Mouse (Mus musculus) forebrain, embryonic 14.5 days (tissue): ENCODE results near the gene Tk1. TPM values are rescaled to one million over a fixed set of nuclear protein-coding genes. Genes with fewer than 3 reads are reported as not detected.

Experiments
- ATAC-seq: fragments of 200-750 bp; cut with Nextera tagmentation; 2 replicates; pipeline ENCODE4 v1.8.0; 2017; ENCODE audit warnings: mild to moderate bottlenecking, moderate library complexity
- DNase-seq: peaks from one replicate; pipeline ENCODE4 v3.0.0-alpha.2; 2015; ENCODE audit warnings: low spot score
- H3K27ac ChIP-seq: fragments of 300-500 bp; sonication (generic); 2 replicates; pipeline ENCODE4 v1.5.1; 2014; ENCODE audit warnings: low read depth, mild to moderate bottlenecking, control low read depth, low read length, moderate library complexity
- H3K27me3 ChIP-seq: fragments of 300-500 bp; sonication (generic); replicated peaks from 2 replicates; pipeline ENCODE4 v1.6.1; 2014; ENCODE audit warnings: low read length, control low read depth, mixed read lengths; ENCODE audit not compliant: control insufficient read depth, insufficient read depth
- H3K36me3 ChIP-seq: fragments of 300-500 bp; sonication (generic); 2 replicates; pipeline ENCODE4 v1.6.1; 2014; ENCODE audit warnings: low read length, control low read depth; ENCODE audit not compliant: control insufficient read depth, insufficient read depth
- H3K4me1 ChIP-seq: fragments of 300-500 bp; sonication (generic); 2 replicates; pipeline ENCODE4 v1.6.1; 2014; ENCODE audit warnings: antibody characterized with exemption, low read length, control low read depth; ENCODE audit not compliant: control insufficient read depth, insufficient read depth
- H3K4me2 ChIP-seq: fragments of 300-500 bp; sonication (generic); 2 replicates; pipeline ENCODE4 v1.6.1; 2014; ENCODE audit warnings: mild to moderate bottlenecking, control low read depth, low read length
- H3K4me3 ChIP-seq: fragments of 300-500 bp; sonication (generic); 2 replicates; pipeline ENCODE4 v1.5.1; 2014; ENCODE audit warnings: low read depth, low read length, control low read depth
- H3K9ac ChIP-seq: fragments of 300-500 bp; sonication (generic); 2 replicates; pipeline ENCODE4 v1.6.1; 2014; ENCODE audit warnings: mild to moderate bottlenecking, low read length, control low read depth, moderate library complexity
- H3K9me3 ChIP-seq: fragments of 300-500 bp; sonication (generic); replicated peaks from 2 replicates; pipeline ENCODE4 v1.6.1; 2016; ENCODE audit warnings: low read length, control low read depth, mixed read lengths; ENCODE audit not compliant: control insufficient read depth
- WGBS: fragments of 180-500 bp; shearing (Covaris S2); extraction: QIAGEN DNeasy Blood & Tissue Kit; methylation state at CpG from one replicate; pipeline ENCODE4 v1.1.7; 2014; 5-methylcytosine and 5-hydroxymethylcytosine counted together
- polyA plus RNA-seq: library from polyadenylated mRNA; unstranded; fragments of >200 nt; fragmentation: Nextera tagmentation; extraction: Ambion mirVana; gene quantifications from 2 replicates; pipeline ENCODE4 v1.2.1, GENCODE M21; 2014

The Tk1 gene
- polyA plus RNA-seq, 1 experiment from 2014 or later: 67.8 TPM

DNA sequence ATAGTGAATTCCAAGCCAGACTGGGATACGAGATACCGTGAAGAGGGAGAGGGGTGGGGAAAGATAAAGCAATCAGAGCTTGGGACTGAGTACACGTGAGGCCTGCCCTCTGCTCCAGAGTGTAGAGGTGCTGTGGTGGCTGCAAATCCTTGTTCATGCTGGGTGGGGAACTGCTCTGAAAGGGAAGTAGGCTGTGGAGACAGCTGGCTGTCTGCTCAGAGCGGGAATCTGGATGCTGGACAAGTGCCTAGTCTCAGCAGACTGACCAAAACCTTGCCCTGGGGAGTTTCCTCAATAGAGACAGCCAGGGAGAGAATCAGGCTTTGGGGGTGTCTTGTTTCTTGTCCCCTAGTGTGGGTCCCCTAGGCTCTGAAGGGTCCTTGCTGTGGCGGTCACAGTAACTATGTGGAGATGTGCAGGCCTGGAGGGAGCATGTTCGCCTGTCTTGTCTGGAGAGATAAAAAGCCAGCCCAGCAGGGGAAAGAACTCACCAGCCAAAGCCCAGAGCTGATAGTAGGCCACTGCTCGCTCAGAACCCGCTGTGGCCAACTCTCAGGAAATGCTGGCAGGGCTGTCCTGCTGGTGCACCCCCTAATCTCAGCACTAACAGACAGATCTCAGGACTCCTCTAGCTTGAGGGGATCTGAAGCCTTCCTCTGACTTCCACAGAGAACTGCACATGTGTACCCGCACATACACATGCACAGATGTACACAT, 3.2 kb upstream of the Tk1 start:
- no peak for ATAC-seq
- no peaks in the 10 kb centered on the region for H3K36me3 ChIP-seq
- DNase-seq: no peak
- no peak overlapping the region for H3K4me3 ChIP-seq
- WGBS: 56% methylated on average over 9 of the region's 9 CpGs
- H3K9ac ChIP-seq: peak overlapping the region; percentile 17; the same call in 1 of the 2 replicates
- no peaks in the 10 kb centered on the region for H3K27me3 ChIP-seq
- 0 out of 2 replicates have a peak overlapping the region, but pooled peaks have one; percentile 24 for H3K27ac ChIP-seq
- H3K4me2 ChIP-seq: no peak overlapping the region
- peaks cover 24% of the 10 kb centered on the region for H3K4me1 ChIP-seq
- no peaks in the 10 kb centered on the region for H3K9me3 ChIP-seq

DNA sequence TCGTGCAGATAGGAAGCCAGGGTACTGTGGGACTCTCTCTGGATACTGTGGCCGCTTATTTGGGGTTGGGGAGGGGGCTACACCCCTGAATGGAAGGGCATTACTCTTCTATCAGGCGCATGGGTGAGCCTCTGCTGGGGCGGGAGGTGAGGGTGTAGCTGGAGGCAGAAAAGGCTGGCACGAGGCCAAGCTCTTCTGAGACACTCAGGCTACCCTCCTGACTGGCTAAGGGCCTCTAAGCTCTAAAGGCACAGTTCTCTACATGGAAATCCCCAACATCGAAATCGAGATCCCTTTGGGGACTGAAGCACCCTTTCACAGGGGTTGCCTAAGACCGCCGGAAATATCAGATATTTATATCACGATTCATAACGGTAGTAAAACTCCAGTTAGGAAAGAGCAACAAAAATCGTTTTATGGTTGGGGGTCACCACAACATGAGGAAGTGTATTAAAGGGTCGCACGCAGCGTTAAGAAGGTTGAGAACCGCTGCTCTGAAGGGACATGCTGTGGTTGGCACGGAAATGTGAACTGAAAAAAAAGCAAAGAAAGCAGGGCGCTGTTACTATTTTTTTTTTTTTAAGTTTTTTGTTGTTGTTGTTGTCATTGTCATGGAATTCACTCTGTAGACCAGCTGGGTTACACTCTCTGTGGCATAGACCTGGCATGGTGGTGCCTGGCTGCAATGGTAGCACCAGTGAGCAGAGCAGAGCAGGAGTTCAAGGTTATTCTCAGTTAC, 2.4 kb upstream of the Tk1 start:
- Histone ChIP-seq H3K27ac (no peak overlapping the region), H3K27me3 (no peaks in the 10 kb centered on the region), H3K4me2 (no peak overlapping the region), H3K9me3 (no peaks in the 10 kb centered on the region), H3K36me3 (no peaks in the 10 kb centered on the region), H3K9ac (no peak overlapping the region; the same call in 1 of the 2 replicates), H3K4me3 (no peak overlapping the region), H3K4me1 (peaks cover 26% of the 10 kb centered on the region)
- 72% methylated on average over 18 of the region's 18 CpGs for WGBS
- ATAC-seq: no peak
- DNase-seq: peak; percentile 45

DNA sequence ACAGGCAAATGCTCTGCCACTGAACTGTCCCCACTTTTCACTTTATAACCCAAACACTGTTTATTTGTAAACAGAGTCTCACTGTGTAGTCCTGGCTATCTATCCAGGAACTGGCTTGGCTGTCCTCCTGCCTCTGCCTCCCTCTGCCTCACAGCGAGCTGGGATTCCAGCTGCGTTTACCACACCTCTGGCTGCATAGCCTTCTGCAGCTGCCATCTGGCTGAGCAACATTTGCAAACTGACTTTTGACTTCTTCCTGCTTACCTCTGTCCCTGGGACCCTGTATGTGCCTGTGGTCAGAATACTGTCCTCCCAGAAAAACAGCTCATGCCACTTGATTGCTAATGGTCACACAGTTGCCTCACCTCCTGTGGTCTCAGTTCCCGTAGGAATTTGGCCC, 1.5 kb upstream of the Tk1 start:
- WGBS: 79% methylated on average over 3 of the region's 3 CpGs
- H3K4me1 ChIP-seq: peaks cover 26% of the 10 kb centered on the region

DNA sequence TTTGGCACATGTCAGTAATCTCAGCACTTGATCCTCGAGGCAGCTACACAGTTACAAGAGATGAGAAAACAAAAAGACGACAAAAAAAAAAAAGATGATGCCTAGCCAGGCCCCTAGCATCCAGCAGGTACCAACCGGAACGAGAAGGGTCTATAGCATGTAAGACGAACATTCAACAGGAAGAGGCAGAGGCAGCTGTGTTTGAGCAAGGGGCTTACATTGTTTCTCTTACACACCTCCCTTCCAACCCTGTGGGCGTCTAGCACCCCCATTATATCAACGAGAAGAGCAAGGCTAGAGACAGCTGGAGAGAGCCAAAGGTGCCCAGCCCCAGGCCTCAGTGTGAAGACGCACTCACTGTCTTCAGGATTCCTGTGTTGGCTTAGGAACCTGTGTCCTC, 1.0 kb upstream of the Tk1 start:
- Histone ChIP-seq H3K27ac (no peak overlapping the region), H3K4me1 (peaks cover 22% of the 10 kb centered on the region), H3K9me3 (no peaks in the 10 kb centered on the region), H3K4me3 (no peak overlapping the region), H3K9ac (no peak overlapping the region; the same call in 1 of the 2 replicates), H3K27me3 (no peaks in the 10 kb centered on the region), H3K4me2 (peak overlapping the region; percentile 74), H3K36me3 (0 out of 2 replicates have a peak, but pooled peaks cover 4% of the 10 kb centered on the region)
- DNase-seq: no peak
- 52% methylated on average over 8 of the region's 8 CpGs for WGBS
- ATAC-seq: no peak

More for the DNA sequence above, 1.5 kb upstream of the Tk1 start:
- 0 out of 2 replicates have a peak, but pooled peaks cover 2% of the 10 kb centered on the region for H3K36me3 ChIP-seq
- no peaks in the 10 kb centered on the region for H3K9me3 ChIP-seq
- DNase-seq (no peak), ATAC-seq (no peak)
- no peaks in the 10 kb centered on the region for H3K27me3 ChIP-seq
- no peak overlapping the region for H3K27ac ChIP-seq
- H3K4me3 ChIP-seq: no peak overlapping the region
- H3K9ac ChIP-seq: no peak overlapping the region
- no peak overlapping the region for H3K4me2 ChIP-seq

DNA sequence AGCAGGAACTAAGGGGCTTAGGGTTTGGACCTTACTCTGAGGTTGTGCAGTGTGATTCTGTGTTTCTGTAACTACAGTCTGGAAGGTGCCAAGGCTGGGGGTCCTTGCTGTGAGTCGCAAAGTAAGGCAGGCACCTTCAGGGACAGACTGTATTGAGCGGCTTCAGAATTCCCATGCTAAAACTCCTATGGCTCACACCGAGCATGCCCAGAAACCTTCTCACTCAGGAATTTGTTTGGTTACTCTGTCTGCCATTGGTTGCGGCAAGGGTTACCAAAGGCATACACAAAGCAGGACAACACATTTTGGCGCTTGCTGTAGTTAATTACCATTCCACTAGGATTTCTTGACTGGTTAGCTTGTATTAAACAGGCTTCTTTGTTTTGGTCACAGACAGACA, 272 bp upstream of the Tk1 start:
- Histone ChIP-seq H3K4me2 (peak overlapping the region; percentile 74), H3K4me3 (peak overlapping the region; percentile 34), H3K27ac (peak overlapping the region; percentile 76), H3K27me3 (no peaks in the 10 kb centered on the region), H3K4me1 (peaks cover 22% of the 10 kb centered on the region), H3K9me3 (no peaks in the 10 kb centered on the region), H3K36me3 (peaks cover 11% of the 10 kb centered on the region; the same call in 1 of the 2 replicates), H3K9ac (peak overlapping the region; percentile 56)
- WGBS: 2% methylated on average over 5 of the region's 5 CpGs
- ATAC-seq: peak; percentile 28
- DNase-seq: peak; percentile 56

DNA sequence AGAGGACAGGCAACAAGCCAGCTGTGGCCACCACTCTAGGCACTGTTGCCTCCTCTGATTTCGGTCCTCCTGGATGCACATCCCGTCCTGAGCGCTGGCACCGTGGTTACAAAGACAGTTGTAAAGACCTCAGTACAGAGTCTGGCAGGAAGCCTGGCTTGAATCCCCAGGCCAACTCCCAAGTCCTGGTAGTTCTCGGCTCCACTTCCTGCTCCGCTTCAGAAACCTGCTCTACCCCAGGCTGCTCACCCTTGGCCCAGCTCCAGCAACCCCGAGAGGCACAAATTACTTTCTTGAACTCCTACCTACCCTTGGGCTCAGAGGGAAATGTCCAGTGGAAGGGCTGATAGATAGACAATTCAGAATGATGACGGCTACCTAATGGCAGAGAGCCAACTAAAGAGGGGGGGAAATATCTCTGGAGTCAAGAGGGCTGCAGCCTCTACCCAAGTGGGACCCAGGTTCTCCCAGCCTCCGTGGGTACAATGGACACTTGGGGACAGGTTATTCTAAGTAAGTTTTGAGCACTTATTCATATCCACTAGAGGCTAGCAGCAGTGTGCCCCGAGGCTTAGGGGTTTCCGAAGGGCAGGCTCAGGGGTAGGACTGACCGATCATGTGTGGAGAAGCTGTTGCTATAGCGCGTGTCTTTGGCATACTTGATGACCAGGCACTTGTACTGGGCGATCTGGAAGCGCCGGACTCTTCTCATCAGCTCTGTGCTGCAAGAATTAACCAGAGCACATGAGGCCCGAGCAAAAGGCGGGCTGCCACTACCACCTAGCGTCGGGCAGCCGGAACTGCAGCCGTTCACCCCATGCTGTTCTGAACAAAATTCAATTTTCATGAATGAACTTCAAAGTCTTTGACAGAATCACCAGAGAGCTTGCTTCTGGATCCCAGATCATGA, 1.6 kb downstream of the Tk1 start:
- Histone ChIP-seq H3K4me2 (peak overlapping the region; percentile 74), H3K27ac (peak overlapping the region; percentile 76; the same call in 1 of the 2 replicates), H3K36me3 (peaks cover 26% of the 10 kb centered on the region; the same call in 1 of the 2 replicates), H3K9me3 (no peaks in the 10 kb centered on the region), H3K4me1 (peaks cover 22% of the 10 kb centered on the region), H3K9ac (peak overlapping the region; percentile 56), H3K4me3 (peak overlapping the region; percentile 34), H3K27me3 (no peaks in the 10 kb centered on the region)
- DNase-seq (peak; percentile 85), ATAC-seq (peak; percentile 77)
- WGBS: 11% methylated on average over 23 of the region's 23 CpGs

DNA sequence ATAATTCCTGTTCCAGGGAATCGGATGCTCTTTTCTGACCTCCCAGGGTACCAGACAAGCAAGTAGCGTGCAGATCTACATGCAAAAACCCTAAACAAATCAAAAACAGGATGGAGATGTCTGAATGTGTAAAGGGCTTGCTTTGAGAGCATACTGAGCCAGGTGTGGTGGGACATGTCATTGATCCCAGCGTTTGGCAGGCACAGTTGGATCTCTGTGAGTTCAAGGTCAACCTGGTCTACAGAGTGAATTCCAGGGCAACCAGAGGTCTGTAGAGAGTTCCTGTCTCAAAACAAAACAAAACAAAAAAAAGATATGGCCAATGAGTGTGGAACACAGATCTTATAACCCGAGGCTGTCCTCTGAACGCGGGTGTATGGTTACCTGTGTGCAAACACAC, 2.5 kb downstream of the Tk1 start:
- WGBS: 90% methylated on average over 6 of the region's 6 CpGs
- ATAC-seq: no peak
- no peak overlapping the region for H3K4me2 ChIP-seq

DNA sequence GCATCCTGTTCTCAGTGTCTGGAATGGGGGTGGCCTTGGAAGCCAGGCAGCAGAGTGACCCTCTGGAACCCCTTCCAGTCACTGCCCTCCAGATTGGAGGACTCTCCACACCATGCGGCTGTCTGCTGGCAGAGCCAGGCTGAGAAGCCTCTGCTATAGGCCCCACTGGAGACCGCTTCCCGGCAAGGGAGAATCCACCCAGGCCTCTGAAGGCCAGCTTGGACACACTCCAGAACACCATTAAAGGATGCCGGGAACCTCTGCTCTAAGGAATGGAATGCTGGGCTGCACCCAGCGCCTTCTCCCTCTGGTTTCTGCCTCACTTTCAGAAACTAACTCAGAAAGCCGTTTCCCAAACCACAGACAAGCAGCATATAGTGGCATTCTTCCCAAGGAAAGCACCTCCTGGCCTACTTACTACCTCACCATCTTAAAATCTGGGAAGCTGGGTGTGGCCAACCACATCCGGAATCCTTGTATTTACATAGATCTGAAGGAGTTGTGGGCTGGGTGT, 3.1 kb downstream of the Tk1 start:
- ATAC-seq (no peak), DNase-seq (no peak)
- Histone ChIP-seq H3K27ac (no peak overlapping the region), H3K36me3 (peaks cover 28% of the 10 kb centered on the region; the same call in 1 of the 2 replicates), H3K27me3 (no peaks in the 10 kb centered on the region), H3K4me1 (peaks cover 16% of the 10 kb centered on the region), H3K9me3 (no peaks in the 10 kb centered on the region), H3K4me2 (no peak overlapping the region), H3K9ac (no peak overlapping the region), H3K4me3 (no peak overlapping the region)
- 81% methylated on average over 7 of the region's 7 CpGs for WGBS

More for the DNA sequence above, 2.5 kb downstream of the Tk1 start:
- Histone ChIP-seq H3K36me3 (peaks cover 28% of the 10 kb centered on the region; the same call in 1 of the 2 replicates), H3K27ac (no peak overlapping the region), H3K9me3 (no peaks in the 10 kb centered on the region), H3K9ac (no peak overlapping the region), H3K27me3 (no peaks in the 10 kb centered on the region), H3K4me3 (no peak overlapping the region), H3K4me1 (peaks cover 20% of the 10 kb centered on the region)
- DNase-seq: no peak
